Mouse (Mus musculus) Patski (cell line): Measurements from ENCODE around the gene Rab8a. TPM values are rescaled to one million over a fixed set of nuclear protein-coding genes. Genes with fewer than 3 reads are reported as not detected.
A peak's percentile ranks its signal among the peaks of the same experiment; 100 is the strongest.

Source experiments
- ATAC-seq: fragments of 100-300 bp; one replicate; pipeline ENCODE4 v1.8.0; 2021
- CTCF ChIA-PET: fragments of 350-600 bp; sonication (Branson Sonifier 250); formaldehyde crosslinking; loops from one replicate; lab custom pipeline; 2022; ENCODE audit warnings: inconsistent platforms; lab: Charles Lee
- POLR2A ChIA-PET: fragments of 350-600 bp; sonication (Branson Sonifier 250); formaldehyde crosslinking; loops from one replicate; lab custom pipeline; 2022; ENCODE audit warnings: antibody characterized with exemption, inconsistent platforms; lab: Charles Lee
- DNase-seq: peaks from one replicate; pipeline ENCODE4 v3.0.0-alpha.2; 2011; ENCODE audit warnings: low read depth, low spot score
- H3K27me3 ChIP-seq: fragments of 371-371 bp; one replicate; pipeline ENCODE4 v1.5.1; 2021
- CTCF ChIP-seq: fragments of 100-300 bp; IDR thresholded peaks from one replicate; pipeline ENCODE4 v1.5.1; 2021
- in situ Hi-C: fragments of 300-500 bp; cut with MboI; formaldehyde crosslinking; loops from 3 replicates; pipeline ENCODE4 v1.11.1; 2018; ENCODE audit warnings: low pct_unique_long_range_greater_than_20kb, mixed read lengths
- polyA plus RNA-seq: library from polyadenylated mRNA; unstranded; gene quantifications from one replicate; pipeline ENCODE4 v1.2.3, GENCODE M21; 2021

Gene Rab8a
- polyA plus RNA-seq, 1 experiment from 2014 or later = 111 TPM

- DNase-seq (peak; percentile 81), ATAC-seq (peak; percentile 90)
- POLR2A ChIA-PET = no interaction called here
- in situ Hi-C loops = loop anchor here (10.0 kb wide), 1 partner anchor 1845 kb away; the partner anchor contains the start of gene Comp
- peaks cover 9% of the 10 kb centered on the region for H3K27me3 ChIP-seq
- CTCF ChIA-PET = interaction anchor here (1.6 kb wide), 1 partner anchor 20 kb away, joined by 9 read pairs; the partner anchor contains the start of gene Ap1m1
- TF ChIP-seq CTCF = no peak
Measured at GRCm38 (mm10) chr8:72219541-72220363, 58.8 kb downstream of the Rab8a start, which contains the start of gene Fam32a. Gene Fam32a (plus strand): TSS chr8:72219730.

GRCm38 (mm10) chr8:72220758-72221157 lies 59.8 kb downstream of the Rab8a start:
- POLR2A ChIA-PET = no interaction called here
- peaks cover under 1% of the 10 kb centered on the region for H3K27me3 ChIP-seq
- in situ Hi-C loops = no loop called here
- TF ChIP-seq CTCF = peak; percentile 54
- ATAC-seq = no peak
- DNase-seq = no peak
- CTCF ChIA-PET = interaction anchor here (1.6 to 3.9 kb wide), 2 partner anchors 19 kb away, joined by 9 to 37 read pairs; partner anchors contain the start of gene Ap1m1

- no peak for TF ChIP-seq CTCF
- POLR2A ChIA-PET = no interaction called here
- CTCF ChIA-PET = interaction anchor here (3.9 kb wide), 1 partner anchor 17 kb away, joined by 37 read pairs; the partner anchor contains the start of gene Ap1m1
- in situ Hi-C loops = no loop called here
- ATAC-seq = no peak
- DNase-seq = no peak
- H3K27me3 ChIP-seq = no peaks in the 10 kb centered on the region
Measured at GRCm38 (mm10) chr8:72222656-72223055, 61.7 kb downstream of the Rab8a start.

Other genes starting within 250 kb of the Rab8a start
- 13.3 TPM for gene Zfp961, start 210.2 kb upstream of the Rab8a start, polyA plus RNA-seq
- not detected for gene Cyp4f18, start 151.6 kb upstream of the Rab8a start, polyA plus RNA-seq
- not detected for gene Olfr372, start 120.0 kb upstream of the Rab8a start, polyA plus RNA-seq
- gene Olfr373, start 78.0 kb upstream of the Rab8a start, polyA plus RNA-seq = 0.01 TPM
- 0.01 TPM for gene Olfr374, start 54.2 kb upstream of the Rab8a start, polyA plus RNA-seq
- gene Tpm4, start 26.2 kb upstream of the Rab8a start, polyA plus RNA-seq = 660 TPM
- 0.05 TPM for gene Hsh2d, start 28.4 kb downstream of the Rab8a start, polyA plus RNA-seq
- not detected for gene Cib3, start 51.6 kb downstream of the Rab8a start, polyA plus RNA-seq
- not detected for gene Gm11034, start 52.4 kb downstream of the Rab8a start, polyA plus RNA-seq
- gene Fam32a, start 58.5 kb downstream of the Rab8a start, polyA plus RNA-seq = 90.2 TPM
- 93.1 TPM for gene Ap1m1, start 78.8 kb downstream of the Rab8a start, polyA plus RNA-seq
- 28.0 TPM for gene Gm10282, start 144.1 kb downstream of the Rab8a start, polyA plus RNA-seq
- 6.7 TPM for gene Klf2, start 157.8 kb downstream of the Rab8a start, polyA plus RNA-seq